Mouse (Mus musculus) heart, adult 9 months (tissue): Measurements from ENCODE around the gene E130309D02Rik.

ENCODE experiments used
- DNase-seq, 2 experiments: peaks; one replicate each; pipeline ENCODE4 v3.0.0; 2022; ENCODE audit warnings: low spot score in 2 of 2

The E130309D02Rik gene

DNA sequence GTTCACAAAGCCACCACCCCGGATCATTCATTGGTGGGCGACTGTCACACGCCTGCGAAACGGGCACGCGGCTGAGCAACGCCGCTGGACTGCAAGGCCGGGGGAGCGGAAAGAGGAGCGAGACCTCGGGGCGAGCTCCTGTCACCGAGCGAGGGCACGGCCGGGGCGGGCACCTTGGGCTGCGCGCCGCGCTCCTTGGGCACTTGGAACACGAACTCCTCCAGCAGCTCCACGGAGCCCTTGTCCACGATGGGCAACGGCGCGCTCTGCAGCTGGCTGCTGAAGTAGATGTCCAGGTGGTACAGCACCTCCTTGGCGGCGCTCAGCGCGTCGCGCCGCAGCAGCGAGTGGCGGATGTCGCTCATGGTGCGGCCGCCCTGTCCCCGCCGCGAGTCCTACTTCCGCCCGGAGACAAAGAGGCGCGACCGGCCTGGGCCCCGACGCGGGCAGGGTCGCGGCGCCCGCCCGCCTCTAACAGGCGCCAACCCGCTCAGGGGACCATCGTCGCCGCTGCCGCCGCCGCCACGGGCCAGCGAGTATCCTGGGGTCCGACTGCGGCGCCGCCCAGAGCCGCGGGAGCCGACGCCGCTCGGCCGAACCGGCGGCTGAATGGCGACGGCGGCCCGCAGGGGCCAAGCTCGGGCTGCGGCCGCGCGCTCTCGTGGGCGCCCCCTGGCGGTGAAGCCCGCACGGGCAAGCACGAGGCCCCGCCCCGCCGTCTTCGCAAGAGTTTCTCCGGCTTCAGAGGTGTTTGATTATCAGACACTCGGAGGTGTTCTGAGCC lies at the start of gene E130309D02Rik:
Gene E130309D02Rik (minus strand): TSS at position 631 of the 784 bp plus-strand sequence.
- DNase-seq = peak; percentile 72 to 83

DNA sequence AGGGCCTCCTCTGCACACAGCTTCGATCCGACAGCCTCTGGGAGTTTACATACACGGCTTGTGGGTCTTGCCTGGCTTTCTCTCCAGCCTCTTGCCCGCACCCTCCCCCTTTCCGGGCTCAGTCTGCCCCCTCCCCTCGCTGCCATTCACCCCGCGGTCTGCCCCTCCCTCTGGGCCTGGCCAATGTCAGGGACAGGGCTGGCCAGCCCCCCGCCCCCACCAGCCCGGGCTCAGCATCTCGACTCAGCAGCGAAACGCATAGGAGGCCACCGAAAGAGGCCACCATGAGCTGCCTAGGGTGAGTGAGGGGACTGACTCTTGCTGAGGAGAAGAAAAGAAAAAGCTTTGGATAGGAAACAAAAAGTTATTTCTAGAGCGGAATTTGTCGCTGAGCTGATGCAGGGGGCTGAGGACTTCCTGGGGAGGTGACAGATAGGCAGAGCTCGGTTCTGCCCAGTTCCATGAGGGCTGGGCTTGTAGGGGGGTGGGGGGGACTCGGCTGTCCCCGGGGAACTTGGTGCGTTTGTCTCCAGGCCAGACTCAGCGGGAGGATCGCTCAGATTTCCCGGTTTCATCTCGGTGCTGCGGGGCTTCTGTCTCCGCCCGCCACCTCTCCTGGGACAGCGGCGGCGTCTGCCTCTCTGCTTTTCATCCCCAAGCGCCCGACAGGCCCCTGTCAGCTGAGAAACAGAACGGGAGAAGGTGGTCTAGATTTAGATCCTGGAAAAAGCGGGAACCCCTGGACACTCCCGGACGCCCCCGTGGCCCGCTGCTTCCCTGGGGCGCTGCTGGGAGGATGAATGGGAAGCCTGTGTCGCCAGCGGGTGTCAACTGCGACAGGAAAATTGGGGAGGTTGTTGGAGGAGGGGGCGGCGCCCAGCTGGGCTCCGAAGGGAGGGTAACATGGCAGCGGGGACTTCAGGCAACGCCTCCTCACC lies 48.8 kb upstream of the E130309D02Rik start:
- no peak for DNase-seq

DNA sequence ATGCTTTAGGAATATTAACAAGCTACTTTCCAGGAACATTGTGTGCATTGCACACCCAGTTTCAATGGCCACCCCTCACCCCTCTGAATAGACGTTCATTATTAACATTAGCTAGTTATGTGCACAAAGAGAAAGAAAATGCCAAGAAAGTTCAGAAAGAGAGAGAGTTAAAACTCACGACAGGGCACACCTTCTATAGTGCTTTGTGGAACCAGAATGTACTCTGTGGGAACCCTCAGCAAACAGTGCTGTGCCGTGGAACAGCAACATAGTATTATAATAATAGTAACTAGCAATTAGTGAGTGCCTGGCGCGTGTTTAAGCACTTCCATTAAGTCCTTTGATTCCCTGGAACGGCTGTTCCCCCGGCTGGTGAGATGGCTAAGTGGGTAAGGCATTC lies 46.3 kb upstream of the E130309D02Rik start:
- no peak for DNase-seq

GRCm38 (mm10) chr5:143360000-143360399 lies 44.8 kb upstream of the E130309D02Rik start:
- DNase-seq = no peak

DNA sequence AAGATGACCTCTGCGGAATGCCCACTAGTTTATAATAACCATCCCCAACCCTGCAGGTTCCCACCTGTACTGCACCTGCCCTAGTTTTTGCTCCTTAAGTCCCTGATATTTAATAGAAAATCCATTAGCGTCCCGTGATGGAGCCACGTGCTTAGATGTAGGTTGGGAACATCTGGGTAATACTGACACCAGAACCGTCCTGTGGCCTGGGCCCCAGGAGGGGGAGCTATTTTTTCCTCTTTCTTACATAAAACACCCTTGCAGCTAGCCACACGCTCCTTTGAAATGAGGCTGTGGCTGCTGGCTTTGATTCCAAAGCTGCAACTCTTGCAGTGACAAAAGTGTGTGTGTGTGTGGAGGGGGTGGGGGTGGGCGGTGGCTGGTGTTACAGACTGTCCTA lies 44.1 kb upstream of the E130309D02Rik start:
- no peak for DNase-seq

DNA sequence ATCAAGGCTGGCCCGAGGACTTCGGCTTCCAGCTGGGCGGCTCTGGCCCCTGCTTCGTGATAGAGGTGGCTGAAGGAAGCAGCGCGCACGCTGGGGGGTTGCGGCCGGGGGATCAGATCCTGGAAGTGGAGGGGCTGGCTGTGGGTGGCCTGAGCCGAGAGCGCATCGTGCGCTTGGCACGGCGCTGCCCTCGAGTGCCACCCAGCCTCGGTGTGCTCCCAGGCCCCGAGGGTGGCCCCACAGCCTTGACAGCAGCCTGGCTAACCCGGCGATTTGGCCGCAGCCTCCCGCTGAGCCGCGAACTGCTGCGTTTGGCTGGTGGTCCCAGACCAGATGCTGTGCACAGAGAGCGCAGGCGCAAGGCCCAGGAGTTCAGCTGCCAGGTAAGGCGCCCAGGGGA lies 42.4 kb upstream of the E130309D02Rik start:
- no peak for DNase-seq

DNA sequence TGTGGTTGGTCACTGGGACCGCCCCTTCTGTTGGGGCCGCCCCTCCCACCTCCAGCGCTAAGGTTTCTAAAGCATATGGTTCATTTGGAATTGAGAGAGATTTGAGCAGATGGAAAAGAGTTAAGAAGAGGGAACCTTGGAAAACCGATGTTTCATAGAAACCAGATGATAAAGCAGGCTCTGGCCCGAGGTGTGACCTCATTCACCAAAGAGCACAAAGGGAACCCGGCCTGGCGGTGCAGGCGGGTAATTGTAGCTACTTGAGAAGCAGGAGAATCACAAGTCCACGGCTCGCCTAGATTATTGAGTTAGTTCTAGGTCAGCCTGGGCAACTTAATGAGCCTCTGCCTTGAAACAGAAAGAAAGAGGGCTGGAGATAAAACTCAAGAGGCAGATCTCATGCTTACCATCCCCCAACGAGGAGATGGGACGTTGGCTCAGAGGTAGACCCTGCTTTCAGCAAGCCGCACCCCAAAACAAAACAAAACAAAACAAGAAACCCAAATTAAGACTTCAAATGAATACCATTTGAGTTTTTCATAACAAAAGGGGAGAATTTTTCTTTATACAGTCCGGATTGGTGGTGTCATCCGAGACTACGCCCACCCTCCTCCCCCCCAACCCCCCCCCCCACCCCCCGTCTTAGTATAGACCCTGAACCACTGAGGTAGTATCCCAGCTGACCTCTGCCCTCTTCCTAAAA lies 41.7 kb upstream of the E130309D02Rik start, which contains the start of gene Grid2ip:
Gene Grid2ip (plus strand): TSS at position 653 of the 703 bp plus-strand sequence.
- DNase-seq = no peak

DNA sequence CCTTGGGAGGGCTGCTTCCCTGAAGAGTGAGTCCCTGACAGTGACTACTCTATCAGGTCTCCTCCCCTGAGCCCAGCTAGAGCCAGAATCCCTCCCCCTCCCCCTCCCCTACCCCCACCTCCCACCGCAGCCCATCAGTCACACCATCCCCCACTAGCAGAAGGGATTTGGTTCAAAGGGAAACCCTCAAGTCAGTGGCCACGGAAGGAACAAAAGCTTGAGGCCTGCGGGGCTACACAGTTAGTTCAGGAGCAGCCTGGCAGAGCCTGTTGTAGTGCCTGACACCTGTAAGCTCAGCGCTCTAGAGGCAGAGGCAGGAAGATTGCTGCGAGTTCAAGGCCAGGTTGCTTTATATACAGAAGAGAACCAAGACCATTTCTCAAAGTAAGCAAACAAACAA lies 40.9 kb upstream of the E130309D02Rik start:
- DNase-seq = no peak

DNA sequence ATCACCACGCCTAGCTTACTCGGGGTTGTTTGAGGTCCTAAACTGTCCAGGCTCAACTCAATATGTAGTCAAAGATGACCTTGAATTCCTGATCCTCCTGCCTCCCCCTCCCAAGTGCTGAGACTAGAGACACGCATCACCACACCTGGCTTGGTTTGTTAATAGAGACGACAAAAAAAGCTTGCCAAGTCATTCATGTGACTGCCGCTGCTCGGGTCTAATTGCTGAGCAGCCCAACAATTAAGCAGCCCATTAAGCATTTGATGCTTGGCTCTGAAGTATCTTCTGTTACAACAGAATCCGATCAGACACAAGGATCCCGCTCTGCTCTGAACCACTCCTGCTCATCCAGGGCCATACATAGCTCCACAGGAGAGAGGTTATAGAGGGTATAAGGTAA lies 31.2 kb upstream of the E130309D02Rik start:
- no peak for DNase-seq

GRCm38 (mm10) chr5:143339603-143340002 lies 24.4 kb upstream of the E130309D02Rik start:
- no peak for DNase-seq

GRCm38 (mm10) chr5:143336559-143336958 lies 21.4 kb upstream of the E130309D02Rik start:
- DNase-seq = no peak

- no peak for DNase-seq
Measured at GRCm38 (mm10) chr5:143335089-143335460, 19.9 kb upstream of the E130309D02Rik start.

DNA sequence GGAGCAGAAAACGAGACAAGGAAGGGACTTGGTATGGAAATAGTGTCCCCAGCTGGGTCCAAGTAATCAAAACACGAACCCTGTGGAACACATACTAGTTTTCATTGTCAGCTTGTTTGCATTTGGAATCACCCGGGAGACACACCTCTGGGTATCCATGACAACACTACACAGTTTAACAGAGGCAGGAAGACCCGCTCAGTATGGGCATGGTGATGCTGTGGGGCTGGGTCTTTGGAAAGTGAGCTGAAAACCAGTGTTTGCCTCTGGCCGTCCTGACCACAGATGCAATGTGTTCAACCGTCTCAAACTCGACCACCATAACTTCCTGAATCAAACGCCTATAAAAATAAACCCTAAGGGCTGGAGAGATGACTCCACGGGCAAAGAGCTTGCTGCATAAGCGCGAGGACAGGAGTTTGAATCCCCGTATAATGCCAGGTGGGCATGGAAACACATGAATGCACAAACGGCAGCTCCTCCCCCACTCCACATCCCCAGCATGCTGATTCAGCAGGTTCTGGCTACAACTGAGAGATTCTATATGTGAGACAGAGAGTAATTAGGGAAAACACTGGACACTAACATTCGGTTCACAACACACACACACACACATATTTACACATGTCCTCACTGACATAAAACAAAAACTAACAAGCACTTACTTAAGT lies 19.4 kb upstream of the E130309D02Rik start:
- DNase-seq = no peak

DNA sequence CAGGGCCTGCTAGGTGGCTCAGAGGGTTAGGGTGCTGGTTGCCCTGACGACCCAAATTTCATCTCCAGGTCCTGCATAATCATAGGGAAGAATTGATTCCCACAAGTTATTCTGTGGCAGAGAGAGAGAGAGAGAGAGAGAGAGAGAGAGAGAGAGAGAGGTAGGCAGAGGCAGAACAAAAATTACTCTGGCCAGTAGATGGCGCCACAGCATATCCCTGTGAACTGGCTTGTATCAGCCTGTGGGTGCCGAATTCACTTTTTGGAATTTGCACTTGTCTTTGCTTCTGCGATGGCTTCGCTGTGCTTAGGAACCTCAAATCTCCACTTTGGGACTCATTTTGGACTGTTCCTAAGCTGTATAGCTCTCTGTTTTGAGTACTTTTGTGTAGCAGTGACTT lies 18.7 kb upstream of the E130309D02Rik start:
- peak in 1 of 2 experiments; percentile 50 for DNase-seq

GRCm38 (mm10) chr5:143328690-143329495 lies 13.7 kb upstream of the E130309D02Rik start, which contains the start of gene Zdhhc4:
TSS of gene Zdhhc4 (minus strand) at chr5:143329256.
- peak; percentile 84 to 88 for DNase-seq

DNA sequence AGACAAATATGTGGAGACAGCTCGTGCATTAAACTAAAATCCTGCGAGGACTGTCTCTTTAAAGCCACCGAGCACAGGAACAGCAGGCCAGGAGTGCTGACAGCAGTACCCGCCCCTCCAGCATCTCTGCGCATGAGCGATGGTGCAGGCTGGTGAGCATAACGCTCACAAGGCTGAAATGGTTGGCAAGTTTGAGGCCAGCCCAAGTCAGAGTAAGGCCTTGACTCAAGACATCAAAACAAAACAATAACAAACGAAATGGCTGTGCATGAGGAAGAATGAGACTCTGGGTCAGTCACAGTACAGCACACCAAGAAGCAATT lies 2.1 kb upstream of the E130309D02Rik start:
- no peak for DNase-seq

DNA sequence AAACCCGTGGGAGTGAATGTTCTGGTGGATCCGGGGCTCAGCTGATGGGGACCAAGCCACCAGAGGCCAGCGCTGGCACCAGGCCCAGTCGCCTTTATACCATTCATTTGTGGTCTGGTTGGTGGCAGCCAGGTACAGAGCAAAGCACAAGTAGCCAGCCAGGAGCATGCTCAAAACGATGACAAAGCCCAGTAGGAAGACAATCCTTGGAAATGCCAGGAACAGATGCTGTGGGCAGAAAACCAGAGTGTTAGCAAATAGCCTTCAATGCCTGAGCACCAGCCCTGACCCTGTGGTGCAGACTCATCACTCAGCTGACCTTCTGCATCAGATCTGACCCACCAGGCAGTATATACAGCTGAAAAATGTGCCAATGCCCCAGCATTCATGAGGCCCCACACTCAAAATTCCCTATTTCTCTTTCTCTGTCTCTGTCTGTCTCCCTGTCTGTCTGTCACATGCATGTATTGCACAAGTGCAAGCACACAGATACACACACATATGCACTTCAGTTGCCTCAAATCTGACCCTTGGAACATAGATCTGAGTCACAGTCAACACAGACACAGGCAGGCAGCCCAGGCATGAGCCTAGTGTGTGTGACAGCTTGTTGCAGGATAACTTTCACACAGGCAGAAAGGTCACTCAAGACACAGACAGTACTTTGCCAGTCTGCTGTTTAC lies 1.6 kb upstream of the E130309D02Rik start:
- no peak for DNase-seq

DNA sequence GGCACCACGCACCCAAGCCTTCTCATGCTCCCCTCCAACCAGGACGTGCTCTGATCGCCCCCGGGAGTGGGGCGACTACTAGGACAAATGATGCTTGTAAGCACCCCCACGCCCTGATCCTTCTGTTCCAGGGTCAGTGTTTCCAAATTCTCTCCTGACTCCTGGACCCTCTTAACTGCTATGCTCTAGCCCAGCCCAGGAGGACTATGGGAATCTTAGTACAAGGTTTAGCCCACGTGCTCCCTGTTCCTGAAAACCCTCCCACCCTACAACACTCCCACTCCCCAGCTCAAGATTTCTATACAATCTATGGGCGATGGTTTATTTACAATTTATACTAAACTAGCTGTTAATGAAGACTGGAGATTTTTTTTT lies 341 bp upstream of the E130309D02Rik start:
- no peak for DNase-seq

GRCm38 (mm10) chr5:143314183-143314729 lies 904 bp downstream of the E130309D02Rik start:
- no peak for DNase-seq

- DNase-seq = peak; percentile 52 to 64
Measured at GRCm38 (mm10) chr5:143311886-143312285, 3.3 kb downstream of the E130309D02Rik start.
